8 mouse cellular contexts compared by ENCODE assay signal in genomic region chr9:115881137-115881536, GRCm38 (mm10). TPM values are rescaled to one million over a fixed set of nuclear protein-coding genes. Genes with fewer than 3 reads are reported as not detected.
DNase-seq lines count a peak whose midpoint lies in the region; ATAC-seq lines count a peak whose summit lies in the region.

No protein-coding gene starts in this region.

- H3K27me3 ChIP-seq in liver, embryonic 12.5 days (replicated peaks) = no peaks in the 10 kb centered on the region

- H3K4me2 ChIP-seq in liver, embryonic 12.5 days = no peak overlapping the region

- H3K4me3 ChIP-seq in liver, embryonic 12.5 days = no peak overlapping the region

- 64% methylated on average over 3 of the region's 3 CpGs for WGBS in liver, embryonic 12.5 days (ENCODE audit: insufficient replicate concordance)

- no peak overlapping the region for H3K27ac ChIP-seq in liver, embryonic 12.5 days

- no peak for ATAC-seq in liver, embryonic 12.5 days

- H3K36me3 ChIP-seq in liver, embryonic 12.5 days = no peaks in the 10 kb centered on the region

- H3K9me3 ChIP-seq in liver, embryonic 12.5 days (replicated peaks) = no peaks in the 10 kb centered on the region

- H3K9ac ChIP-seq in liver, embryonic 12.5 days = no peak overlapping the region

- H3K4me1 ChIP-seq in liver, embryonic 12.5 days = no peaks in the 10 kb centered on the region

- DNase-seq in adrenal gland, adult (ENCODE audit: inconsistent age in 2 of 2, low spot score in 1 of 2) = peak; percentile 33 to 75
- DNase-seq in adrenal gland, postnatal 4 days (ENCODE audit: low spot score in 2 of 2) = no peak
- DNase-seq in liver = peak; percentile 40
- DNase-seq in brain, adult 2 months (ENCODE audit: low read depth, low spot score) = peak; percentile 21
- DNase-seq in naive thymus-derived CD4-positive, alpha-beta T cell, adult 2 months (ENCODE audit: low read depth) = peak; percentile 54
- DNase-seq in frontal cortex, postnatal 14 days (ENCODE audit: low spot score in 2 of 2) = no peak
- no peak for DNase-seq in retina, postnatal 1 day

RNA-seq across cellular contexts. Expression of gene Gadl1, which starts 28.1 kb away (rescaled TPM):
- under 1 TPM; 0.45 to 0.82 TPM for total RNA-seq in adrenal gland, postnatal 4 days (2021)
- 0.25 and 0.38 TPM in 2 replicates for polyA plus RNA-seq in liver, embryonic 12.5 days (2016; fragmentation: Nextera tagmentation; extraction: Ambion mirVana)

Comparison
In these comparisons a context has a peak if more than half of its experiments do, and no peak if none do; other contexts are left out.
1. DNase-seq: peak in adrenal gland, adult (2 of 2), liver (single experiment), brain, adult 2 months (single experiment) and naive thymus-derived CD4-positive, alpha-beta T cell, adult 2 months (single experiment); none in adrenal gland, postnatal 4 days (0 of 2), frontal cortex, postnatal 14 days (0 of 2) and retina, postnatal 1 day (single experiment).